Mouse (Mus musculus) small intestine, adult 2 months (tissue): ENCODE results near the gene Rpf2.

ENCODE experiments used
- CTCF ChIP-seq: fragments of 200-500 bp; IDR thresholded peaks from 2 replicates; pipeline ENCODE4 v1.5.1; 2012; ENCODE audit warnings: low read depth, mild to moderate bottlenecking, control low read depth, inconsistent platforms, low read length, moderate library complexity, mixed read lengths; ENCODE audit not compliant: insufficient replicate concordance, insufficient read length; ENCODE audit errors: extremely low read depth
- POLR2A ChIP-seq: fragments of 200-500 bp; IDR thresholded peaks from 2 replicates; pipeline ENCODE4 v1.6.1; 2012; ENCODE audit warnings: low read depth, mild to moderate bottlenecking, control low read depth, inconsistent platforms, low read length, moderate library complexity

- no peak for TF ChIP-seq CTCF
- TF ChIP-seq POLR2A, result no peak
Measured at GRCm38 (mm10) chr10:40218874-40219273, 28.0 kb downstream of the Rpf2 start.
